Mouse (Mus musculus) cerebellum, adult 11-12 months (tissue): ENCODE measurements around the gene Aldh3b2.
"Not testable (repeated sequence)": the region's sequence is repeated elsewhere in the genome, so short reads cannot be mapped to it uniquely, and the experiment has no call there.

Source experiments
- DNase-seq: peaks from one replicate; pipeline ENCODE4 v3.0.0; 2022

Aldh3b2 gene

DNA sequence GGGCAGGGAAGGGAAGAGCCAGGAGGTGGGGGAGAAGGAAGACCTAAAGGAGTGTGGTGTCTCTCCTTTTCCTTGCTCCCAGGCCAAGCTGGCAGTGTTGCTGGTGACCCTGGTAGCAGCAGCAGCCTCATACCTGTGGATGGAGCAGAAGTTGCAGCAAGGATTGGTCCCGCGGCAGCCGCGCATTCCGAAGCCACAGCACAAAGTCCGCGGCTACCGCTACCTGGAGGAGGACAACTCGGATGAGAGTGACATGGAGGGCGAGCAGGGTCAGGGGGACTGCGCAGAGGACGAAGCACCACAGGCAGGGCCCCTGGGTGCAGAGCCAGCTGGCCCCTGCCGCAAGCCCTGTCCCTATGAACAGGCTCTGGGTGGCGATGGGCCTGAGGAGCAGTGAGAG lies 23.6 kb upstream of the Aldh3b2 start:
- DNase-seq = no peak

DNA sequence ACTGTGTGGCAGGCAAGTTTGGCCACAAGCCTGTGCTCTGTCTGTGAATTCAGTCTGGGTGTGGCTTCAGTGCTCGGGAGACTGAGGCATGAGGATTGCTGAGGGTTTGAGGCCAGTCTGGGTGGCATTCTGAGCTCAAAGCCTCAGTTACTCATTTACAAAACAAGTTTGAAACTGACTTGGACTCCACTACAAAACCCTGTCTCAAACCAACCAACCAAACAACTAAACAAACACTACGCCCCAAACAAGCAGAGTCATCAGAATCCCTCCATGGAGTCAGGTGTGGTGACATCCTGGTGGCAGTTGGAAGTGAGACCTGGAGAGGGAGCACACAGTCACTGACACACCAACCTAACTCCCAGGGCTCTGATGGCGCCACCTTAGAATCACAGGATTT lies 21.8 kb upstream of the Aldh3b2 start:
- no peak for DNase-seq

- no peak for DNase-seq
Observed at GRCm38 (mm10) chr19:3951461-3951860, 20.7 kb upstream of the Aldh3b2 start.

DNA sequence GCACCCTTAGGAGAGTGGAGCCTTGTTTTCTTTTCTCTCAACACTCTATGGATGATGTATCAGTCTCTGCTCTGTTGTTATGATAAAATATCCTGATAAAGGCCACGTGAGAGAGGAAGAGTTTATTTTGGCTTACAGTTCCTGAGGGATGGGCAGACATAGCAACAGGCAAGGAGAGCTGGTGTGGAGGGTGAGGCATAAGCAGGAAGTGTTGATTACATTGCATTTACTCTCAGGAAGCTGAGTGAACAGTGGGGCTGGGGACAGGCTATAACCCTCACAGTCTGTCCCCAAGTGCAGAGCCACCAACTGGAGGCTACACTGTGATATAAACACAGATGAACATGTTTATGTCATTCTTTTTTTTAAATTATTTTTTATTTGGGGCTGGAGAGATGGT lies 20.0 kb upstream of the Aldh3b2 start:
- DNase-seq = no peak

- no peak for DNase-seq
Observed at GRCm38 (mm10) chr19:3955033-3955432, 17.1 kb upstream of the Aldh3b2 start.

GRCm38 (mm10) chr19:3955804-3956203 lies 16.3 kb upstream of the Aldh3b2 start:
- DNase-seq = no peak

DNA sequence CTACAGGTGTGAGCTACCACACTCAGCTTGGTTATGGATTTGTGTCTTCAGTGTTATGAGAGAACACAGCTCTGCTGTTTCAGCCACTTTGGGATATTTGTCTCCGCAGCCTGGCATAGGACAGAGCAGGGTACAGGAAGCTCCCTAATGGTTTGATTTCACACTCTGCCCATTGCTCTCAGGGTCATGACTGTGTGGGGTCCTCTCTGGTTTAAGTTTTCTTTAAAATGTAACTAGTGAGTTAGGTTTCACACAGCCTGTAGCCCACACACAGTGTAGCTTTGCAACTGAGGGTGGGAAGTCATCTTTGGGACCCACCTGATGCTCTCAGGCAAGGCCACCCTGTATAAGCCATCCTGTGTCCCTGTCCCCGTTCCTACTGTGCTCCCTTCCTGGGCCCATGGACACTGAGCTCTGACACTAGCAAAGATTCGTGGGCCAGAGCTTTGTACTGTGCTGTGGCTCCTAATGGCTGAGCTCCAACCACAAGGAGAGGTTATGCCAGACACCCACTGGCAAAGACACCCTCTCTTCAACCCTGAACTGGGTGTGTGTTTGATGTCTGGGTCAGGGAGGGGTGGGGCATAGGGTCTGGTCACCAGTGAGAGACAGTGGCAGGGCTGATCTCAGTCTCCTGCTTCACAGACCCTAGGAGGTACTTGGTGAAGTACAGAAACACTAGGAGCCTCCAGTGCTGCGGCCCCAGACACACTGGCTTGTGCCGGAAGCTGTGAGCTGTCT lies 14.7 kb upstream of the Aldh3b2 start:
- DNase-seq = not testable (repeated sequence)

- no peak for DNase-seq
Observed at GRCm38 (mm10) chr19:3958470-3958869, 13.7 kb upstream of the Aldh3b2 start, which contains the start of gene Aldh3b3. Gene Aldh3b3 (plus strand): TSS chr19:3958645.

GRCm38 (mm10) chr19:3959030-3959429 lies 13.1 kb upstream of the Aldh3b2 start:
- no peak for DNase-seq

DNA sequence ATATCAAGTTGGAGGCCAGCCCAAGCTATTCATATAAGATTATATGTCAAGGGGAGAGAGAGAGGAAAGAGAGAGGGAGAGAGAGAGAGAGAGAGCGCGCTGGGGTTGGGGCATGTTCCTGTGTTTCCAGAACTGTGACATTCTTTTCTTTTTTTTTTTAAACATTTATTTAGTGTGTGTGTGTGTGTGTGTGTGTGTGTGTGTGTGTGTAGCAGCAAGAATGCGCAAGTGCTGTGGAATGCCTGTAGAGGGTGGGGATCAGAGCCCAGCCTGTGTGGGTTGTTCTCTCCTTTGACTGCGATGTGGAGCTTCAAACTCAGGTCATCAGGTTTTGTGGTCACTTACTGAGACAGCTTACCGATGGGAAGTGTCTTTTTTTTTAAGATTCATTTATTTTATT lies 11.9 kb upstream of the Aldh3b2 start:
- DNase-seq = no peak

DNA sequence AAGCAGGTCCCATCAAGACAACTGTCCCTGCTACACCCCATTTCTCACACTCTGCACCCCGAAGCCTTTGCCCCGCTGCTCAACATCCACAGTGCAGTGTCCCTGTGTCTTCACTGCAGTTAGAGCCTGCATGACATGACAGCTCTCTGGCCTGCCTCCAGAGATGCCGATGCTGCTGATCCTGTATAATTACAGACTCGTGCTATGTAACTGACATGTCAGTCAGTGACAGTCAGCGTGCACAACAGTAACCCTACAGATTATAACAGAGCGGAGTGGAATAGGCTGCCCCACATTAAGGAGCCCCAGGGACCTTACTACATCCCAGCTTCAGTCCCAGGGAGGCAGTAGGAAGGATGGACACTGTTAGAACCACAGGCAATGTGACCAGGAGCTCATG lies 10.3 kb upstream of the Aldh3b2 start:
- DNase-seq = not testable (repeated sequence)

DNA sequence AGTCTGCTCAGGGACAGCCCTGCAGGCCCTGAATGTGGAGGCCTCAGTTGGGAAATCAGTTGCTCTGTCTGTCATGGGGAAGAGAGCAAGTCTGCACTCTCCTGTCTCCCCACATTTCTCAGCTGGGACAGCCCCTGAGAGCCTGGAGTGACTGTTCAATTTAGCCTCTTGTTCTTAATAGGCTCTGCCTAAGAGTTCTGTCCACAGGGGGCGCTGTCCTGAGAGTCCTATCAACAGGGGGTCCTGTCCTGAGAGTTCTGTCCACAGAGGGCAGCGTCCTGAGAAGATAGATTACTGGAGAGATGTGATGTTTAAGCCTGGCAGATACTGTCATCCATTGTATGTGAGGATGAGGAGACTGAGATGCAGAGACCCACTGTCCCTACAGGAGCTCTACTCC lies 9.7 kb upstream of the Aldh3b2 start:
- DNase-seq = no peak

DNA sequence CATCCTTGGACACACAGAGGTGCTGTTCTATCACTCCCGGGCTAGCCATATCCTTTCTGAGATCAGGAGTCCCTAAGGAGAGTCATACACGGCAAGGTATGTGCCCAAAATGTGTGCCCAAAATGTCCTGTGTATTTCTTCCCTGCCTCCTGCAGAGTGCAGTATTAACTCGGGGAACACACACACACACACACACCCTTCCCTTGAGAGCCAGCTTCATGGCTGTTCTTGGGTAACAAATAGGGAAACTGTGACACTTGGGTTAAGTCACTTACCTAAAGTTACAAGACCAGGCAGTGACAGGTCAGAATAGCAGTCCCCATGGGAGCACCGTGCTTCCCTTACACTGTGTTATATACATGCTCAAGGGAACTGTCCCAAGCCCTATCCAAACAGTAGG lies 8.1 kb upstream of the Aldh3b2 start:
- no peak for DNase-seq

- DNase-seq = no peak
Observed at GRCm38 (mm10) chr19:3966330-3967075, 5.6 kb upstream of the Aldh3b2 start.

GRCm38 (mm10) chr19:3967258-3967657 lies 4.9 kb upstream of the Aldh3b2 start:
- DNase-seq = no peak

GRCm38 (mm10) chr19:3974608-3975007 lies 2.5 kb downstream of the Aldh3b2 start:
- not testable (repeated sequence) for DNase-seq

DNA sequence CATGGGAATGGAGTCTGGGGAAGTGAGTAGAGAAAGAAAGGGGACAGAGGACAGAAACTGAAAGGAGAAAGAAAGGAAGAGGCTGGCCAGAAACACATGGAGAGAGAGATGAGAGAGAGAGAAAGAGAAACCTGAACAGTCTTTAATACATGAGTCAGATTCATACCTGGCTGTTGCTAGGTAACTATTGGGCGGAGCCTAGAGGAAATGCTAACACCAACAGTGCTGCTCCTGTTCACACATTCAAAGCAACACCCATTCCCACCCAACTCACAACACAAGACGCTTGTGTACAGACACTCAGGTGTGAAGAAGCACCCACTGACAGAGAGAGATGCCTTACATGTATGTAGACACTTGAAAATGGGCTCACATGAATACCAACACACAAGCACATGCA lies 3.7 kb downstream of the Aldh3b2 start:
- DNase-seq = no peak

- peak; percentile 69 for DNase-seq
Observed at GRCm38 (mm10) chr19:3980309-3980708, 8.2 kb downstream of the Aldh3b2 start.

GRCm38 (mm10) chr19:3980917-3981316 lies 8.8 kb downstream of the Aldh3b2 start:
- DNase-seq = no peak

- DNase-seq = no peak
Observed at GRCm38 (mm10) chr19:3983527-3984200, 11.5 kb downstream of the Aldh3b2 start.

DNA sequence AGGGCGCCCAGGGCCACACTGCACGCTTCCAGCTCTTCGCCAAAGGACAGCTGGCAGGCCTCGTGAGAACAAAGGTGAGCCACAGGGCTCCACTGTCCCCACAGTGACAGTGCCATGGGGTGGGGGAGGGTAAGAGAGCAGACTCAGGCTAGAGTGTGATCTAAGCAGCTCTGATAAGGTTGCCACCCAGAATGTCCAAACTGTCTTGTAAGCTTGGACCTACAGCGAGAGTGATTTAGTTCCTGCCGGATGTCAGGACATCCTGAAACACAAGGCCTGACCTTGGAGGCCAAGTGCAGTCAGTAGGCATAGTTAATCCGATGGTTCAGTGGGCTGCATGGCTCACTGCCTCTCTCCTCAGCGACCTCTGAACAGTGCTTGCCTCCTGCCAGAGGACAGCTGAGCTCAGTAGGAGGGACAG lies 13.1 kb downstream of the Aldh3b2 start:
- DNase-seq = no peak

DNA sequence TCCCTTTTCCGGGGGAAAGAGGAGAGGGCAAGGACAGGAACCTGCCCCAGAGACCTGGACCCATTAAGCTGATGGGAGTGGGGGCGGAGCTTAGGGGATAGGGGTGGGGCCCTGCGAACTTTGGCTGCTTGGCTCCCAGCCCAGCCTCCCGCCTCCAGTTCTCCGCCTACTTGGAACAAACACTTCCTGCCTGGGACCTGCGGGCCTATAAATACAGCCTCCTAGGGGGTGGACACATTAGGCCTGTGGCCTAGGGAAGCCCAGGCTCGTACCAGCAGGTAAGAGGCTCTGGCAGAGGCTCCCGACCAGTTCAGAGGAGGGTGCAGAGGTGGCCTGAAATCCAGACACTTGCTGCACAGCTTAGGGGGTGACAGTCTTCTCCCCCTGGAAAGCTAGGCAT lies 14.2 kb downstream of the Aldh3b2 start, which contains the start of gene Acy3:
Acy3 (plus strand) TSS at position 237 of the 400 bp plus-strand sequence.
- peak; percentile 25 for DNase-seq

DNA sequence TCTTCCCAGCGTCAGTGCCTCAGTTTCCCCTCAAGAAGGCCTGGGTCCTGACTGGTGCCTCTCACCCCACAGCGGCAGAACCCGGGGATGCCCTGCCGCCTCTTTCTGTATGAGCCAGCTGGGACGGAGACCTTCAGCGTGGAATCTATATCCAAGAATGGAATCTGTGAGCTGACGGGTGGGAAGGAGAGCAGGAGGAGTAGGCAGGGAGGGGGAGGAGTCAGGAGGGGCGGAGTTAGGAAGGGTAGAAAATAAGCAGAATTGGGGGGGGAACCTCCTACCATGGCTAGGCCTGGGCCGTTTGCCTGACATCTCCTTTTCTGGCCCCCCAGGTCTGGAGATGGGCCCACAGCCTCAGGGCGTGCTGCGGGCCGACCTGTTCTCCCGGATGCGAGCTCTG lies 15.9 kb downstream of the Aldh3b2 start:
- DNase-seq = no peak

GRCm38 (mm10) chr19:3988750-3989149 lies 16.6 kb downstream of the Aldh3b2 start:
- no peak for DNase-seq
